Comparison of ENCODE assay signal across 8 mouse cellular contexts in genomic region chr15:83148801-83149195, GRCm38 (mm10). TPM values are rescaled to one million over a fixed set of nuclear protein-coding genes. Genes with fewer than 3 reads are reported as not detected.
DNase-seq lines count a peak whose midpoint lies in the region; ATAC-seq and TF ChIP-seq lines count a peak whose summit lies in the region.

No protein-coding gene starts in this region.

- no peaks in the 10 kb centered on the region for H3K9me3 ChIP-seq in heart, embryonic 16.5 days (replicated peaks; ENCODE audit: control insufficient read depth, low read length)
- H3K9me3 ChIP-seq in forebrain, embryonic 16.5 days (ENCODE audit: control insufficient read depth, low read length): no peaks in the 10 kb centered on the region
- no peaks in the 10 kb centered on the region for H3K9me3 ChIP-seq in liver, postnatal 0 days (ENCODE audit: low read length)

- peak overlapping the region; percentile 82 for H3K4me2 ChIP-seq in heart, embryonic 16.5 days (ENCODE audit: low read depth, low read length)
- peak overlapping the region; percentile 61 for H3K4me2 ChIP-seq in forebrain, embryonic 16.5 days (ENCODE audit: low read length)
- peak overlapping the region; percentile 88 for H3K4me2 ChIP-seq in liver, postnatal 0 days (ENCODE audit: low read depth, low read length)

- H3K27me3 ChIP-seq in heart, embryonic 16.5 days (ENCODE audit: control insufficient read depth, insufficient read depth, low read length): no peaks in the 10 kb centered on the region
- no peaks in the 10 kb centered on the region for H3K27me3 ChIP-seq in forebrain, embryonic 16.5 days (replicated peaks; ENCODE audit: control insufficient read depth, insufficient read depth, low read length)
- H3K27me3 ChIP-seq in liver, postnatal 0 days (ENCODE audit: insufficient read depth, low read length): no peaks in the 10 kb centered on the region

- H3K9ac ChIP-seq in heart, embryonic 16.5 days (ENCODE audit: low read length): peak overlapping the region; percentile 99
- H3K9ac ChIP-seq in forebrain, embryonic 16.5 days (replicated peaks; ENCODE audit: low read depth, low read length): peak overlapping the region; percentile 98
- H3K9ac ChIP-seq in liver, postnatal 0 days (replicated peaks): peak overlapping the region; percentile 96

- no peak for TF ChIP-seq EP300 in liver, postnatal 0 days (IDR thresholded peaks at IDR 0.05; ENCODE audit: low read depth)

- no peak for TF ChIP-seq CTCF in liver, postnatal 0 days (IDR thresholded peaks at IDR 0.05; ENCODE audit: low read depth)

- H3K4me3 ChIP-seq in heart, embryonic 16.5 days (ENCODE audit: low read length): peak overlapping the region; percentile 98
- peak overlapping the region; percentile 87 for H3K4me3 ChIP-seq in forebrain, embryonic 16.5 days (replicated peaks; ENCODE audit: low read length)
- peak overlapping the region; percentile 74 for H3K4me3 ChIP-seq in liver, postnatal 0 days (ENCODE audit: low read depth, low read length)

- no peak for DNase-seq in heart, adult 9 months (ENCODE audit: low spot score in 2 of 2)
- no peak for DNase-seq in liver, postnatal 0 days
- no peak for DNase-seq in layer of hippocampus, postnatal 25 days (ENCODE audit: extremely low spot score in 1 of 2, low spot score in 1 of 2)
- DNase-seq in adipocyte (ENCODE audit: low spot score): no peak
- no peak for DNase-seq in spleen, postnatal 4 days (ENCODE audit: low spot score in 2 of 2)

- peaks cover 14% of the 10 kb centered on the region for H3K36me3 ChIP-seq in heart, embryonic 16.5 days (ENCODE audit: control insufficient read depth, insufficient read depth)
- peaks cover 5% of the 10 kb centered on the region for H3K36me3 ChIP-seq in forebrain, embryonic 16.5 days (ENCODE audit: control insufficient read depth, insufficient read depth)
- H3K36me3 ChIP-seq in liver, postnatal 0 days (replicated peaks; ENCODE audit: insufficient read depth, low read length): peaks cover 17% of the 10 kb centered on the region

- peaks cover 11% of the 10 kb centered on the region for H3K4me1 ChIP-seq in heart, embryonic 16.5 days (ENCODE audit: control insufficient read depth, insufficient read depth, low read length)
- peaks cover 15% of the 10 kb centered on the region for H3K4me1 ChIP-seq in forebrain, embryonic 16.5 days (replicated peaks; ENCODE audit: control insufficient read depth, insufficient read depth, low read length)
- H3K4me1 ChIP-seq in liver, postnatal 0 days (ENCODE audit: insufficient read depth): peaks cover 15% of the 10 kb centered on the region

- ATAC-seq in heart, embryonic 16.5 days (replicated peaks; ENCODE audit: extremely low read depth, insufficient read depth, low FRiP score): peak; percentile 81
- peak; percentile 17 for ATAC-seq in activated CD4-positive, CD25-positive, alpha-beta regulatory T cell, adult 4 months
- ATAC-seq in forebrain, embryonic 16.5 days: peak; percentile 77
- peak; percentile 79 for ATAC-seq in liver, postnatal 0 days

- H3K27ac ChIP-seq in heart, embryonic 16.5 days (ENCODE audit: low read length): peak overlapping the region; percentile 99
- H3K27ac ChIP-seq in forebrain, embryonic 16.5 days (ENCODE audit: low read length): peak overlapping the region; percentile 99
- H3K27ac ChIP-seq in liver, postnatal 0 days (ENCODE audit: low read depth): peak overlapping the region; percentile 99

- 0% methylated on average over 38 of the region's 41 CpGs for WGBS in heart, embryonic 16.5 days
- WGBS in forebrain, embryonic 16.5 days: under 1% methylated on average over 30 of the region's 41 CpGs
- under 1% methylated on average over 28 of the region's 41 CpGs for WGBS in liver, postnatal 0 days (ENCODE audit: insufficient replicate concordance)

RNA-seq across cellular contexts. Expression of gene Poldip3, which starts 0.4 kb away (rescaled TPM):
- 75.9 and 79.0 TPM in 2 replicates for polyA plus RNA-seq in heart, embryonic 16.5 days (2015; fragmentation: Nextera tagmentation; extraction: Ambion mirVana)
- 100 to 1,000 TPM; 155 to 180 TPM for polyA plus RNA-seq in activated CD4-positive, CD25-positive, alpha-beta regulatory T cell, adult 4 months (2017; shearing (Covaris generic))
- 154 and 160 TPM in 2 replicates for polyA plus RNA-seq in forebrain, embryonic 16.5 days (2015; fragmentation: Nextera tagmentation; extraction: Ambion mirVana)
- 30.2 and 32.5 TPM in 2 replicates for polyA plus RNA-seq in liver, postnatal 0 days (2015; fragmentation: Nextera tagmentation; extraction: Ambion mirVana)
- 10 to 100 TPM; 88.1 to 89.3 TPM for total RNA-seq in layer of hippocampus, postnatal 25 days (2021)

RNA-seq across cellular contexts. Expression of gene Cyb5r3, which starts 23.6 kb away (rescaled TPM):
- polyA plus RNA-seq in heart, embryonic 16.5 days (2015; fragmentation: Nextera tagmentation; extraction: Ambion mirVana): 146 and 155 TPM in 2 replicates
- 10 to 100 TPM; 55.9 to 73.9 TPM for polyA plus RNA-seq in activated CD4-positive, CD25-positive, alpha-beta regulatory T cell, adult 4 months (2017; shearing (Covaris generic))
- 92.1 and 112 TPM in 2 replicates for polyA plus RNA-seq in forebrain, embryonic 16.5 days (2015; fragmentation: Nextera tagmentation; extraction: Ambion mirVana)
- 89.1 and 94.2 TPM in 2 replicates for polyA plus RNA-seq in liver, postnatal 0 days (2015; fragmentation: Nextera tagmentation; extraction: Ambion mirVana)
- total RNA-seq in layer of hippocampus, postnatal 25 days (2021): 10 to 100 TPM; 59.9 to 62.0 TPM

RNA-seq across cellular contexts. Expression of gene Rrp7a, which starts 26.2 kb away (rescaled TPM):
- polyA plus RNA-seq in heart, embryonic 16.5 days (2015; fragmentation: Nextera tagmentation; extraction: Ambion mirVana): 43.3 and 47.3 TPM in 2 replicates
- 10 to 100 TPM; 67.8 to 87.0 TPM for polyA plus RNA-seq in activated CD4-positive, CD25-positive, alpha-beta regulatory T cell, adult 4 months (2017; shearing (Covaris generic))
- 85.1 and 90.8 TPM in 2 replicates for polyA plus RNA-seq in forebrain, embryonic 16.5 days (2015; fragmentation: Nextera tagmentation; extraction: Ambion mirVana)
- 15.2 and 16.0 TPM in 2 replicates for polyA plus RNA-seq in liver, postnatal 0 days (2015; fragmentation: Nextera tagmentation; extraction: Ambion mirVana)
- total RNA-seq in layer of hippocampus, postnatal 25 days (2021): 100 to 1,000 TPM; 144 to 161 TPM

RNA-seq across cellular contexts. Expression of gene Serhl, which starts 59.5 kb away (rescaled TPM):
- polyA plus RNA-seq in heart, embryonic 16.5 days (2015; fragmentation: Nextera tagmentation; extraction: Ambion mirVana): 77.1 and 80.5 TPM in 2 replicates
- 10 to 100 TPM; 79.0 to 82.8 TPM for polyA plus RNA-seq in activated CD4-positive, CD25-positive, alpha-beta regulatory T cell, adult 4 months (2017; shearing (Covaris generic))
- 24.6 and 30.2 TPM in 2 replicates for polyA plus RNA-seq in forebrain, embryonic 16.5 days (2015; fragmentation: Nextera tagmentation; extraction: Ambion mirVana)
- polyA plus RNA-seq in liver, postnatal 0 days (2015; fragmentation: Nextera tagmentation; extraction: Ambion mirVana): 24.2 and 24.3 TPM in 2 replicates
- total RNA-seq in layer of hippocampus, postnatal 25 days (2021): 1 to 10 TPM; 8.4 to 9.4 TPM

Comparison
In these comparisons a context has a peak if more than half of its experiments do, and no peak if none do; other contexts are left out.
1. ATAC-seq: peak in every context shown above with its lines; median percentile 81 in heart, embryonic 16.5 days; 79 in liver, postnatal 0 days; 77 in forebrain, embryonic 16.5 days; 17 in activated CD4-positive, CD25-positive, alpha-beta regulatory T cell, adult 4 months.